Mouse (Mus musculus): ENCODE measurements at regions not wholly inside any gene's neighbourhood (a gene's known extent, or its start where the extent isn't known, plus 50 kb on each side); places are given as distances from the start of the nearest gene placed in this dataset.

DNA sequence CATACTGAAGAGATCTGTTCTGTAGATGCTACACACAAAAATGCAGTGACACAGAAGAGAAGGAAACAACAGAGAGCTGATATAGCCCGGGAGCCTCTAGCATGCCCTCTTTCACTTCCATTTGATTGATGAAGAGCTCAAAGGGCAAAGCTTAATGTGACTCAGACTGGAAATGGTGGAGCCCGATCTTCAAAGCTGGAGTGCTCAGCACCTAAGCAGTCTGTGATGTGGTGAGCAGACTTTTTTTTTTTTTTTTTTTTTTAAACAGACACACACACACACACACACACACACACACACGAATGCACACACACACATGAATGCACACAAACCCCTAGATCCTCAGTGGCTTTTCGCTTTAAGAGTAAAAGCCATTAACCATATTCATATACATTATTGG lies 102.6 kb downstream of the 4933412E24Rik start:
- TF ChIP-seq CTCF (IDR thresholded peaks at IDR 0.05; ENCODE audit: low read depth, low read length): no peak
- no peak for TF ChIP-seq EP300 (IDR thresholded peaks at IDR 0.05; ENCODE audit: insufficient read depth, low read depth, low read length)
- no peak for TF ChIP-seq POLR2A (IDR thresholded peaks at IDR 0.05; ENCODE audit: insufficient read depth, low read length)

Measured in ES-Bruce4 (cell line).